Mouse (Mus musculus): ENCODE measurements around the gene Qdpr. TPM values are rescaled to one million over a fixed set of nuclear protein-coding genes. Genes with fewer than 3 reads are reported as not detected.

Qdpr gene
- polyA plus RNA-seq, 1 experiment from 2014 or later, result 84.0 TPM

DNA sequence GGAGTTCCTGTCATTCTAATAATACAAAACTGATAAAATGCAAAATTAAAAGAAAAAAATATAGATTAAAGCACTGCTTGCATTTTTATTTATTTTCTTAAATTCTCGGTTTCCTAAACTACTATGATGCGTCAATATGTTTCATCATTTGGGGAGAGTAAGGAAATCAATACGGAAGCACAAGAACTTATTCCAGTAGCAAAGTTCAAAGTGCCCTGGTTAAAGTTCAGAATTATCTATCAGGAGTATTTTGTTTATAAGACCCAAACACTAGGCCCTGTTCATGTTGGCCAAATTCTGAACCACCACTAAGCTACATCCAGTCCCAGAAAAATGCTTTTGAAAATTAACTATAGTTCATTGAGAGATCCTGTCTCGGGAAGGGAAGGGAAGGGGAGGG is 24.7 kb upstream of the Qdpr start:
- no peak overlapping the region for H3K27ac ChIP-seq (ENCODE audit: low read depth, low read length)
- no peak overlapping the region for H3K4me3 ChIP-seq (ENCODE audit: low read depth, low read length)

DNA sequence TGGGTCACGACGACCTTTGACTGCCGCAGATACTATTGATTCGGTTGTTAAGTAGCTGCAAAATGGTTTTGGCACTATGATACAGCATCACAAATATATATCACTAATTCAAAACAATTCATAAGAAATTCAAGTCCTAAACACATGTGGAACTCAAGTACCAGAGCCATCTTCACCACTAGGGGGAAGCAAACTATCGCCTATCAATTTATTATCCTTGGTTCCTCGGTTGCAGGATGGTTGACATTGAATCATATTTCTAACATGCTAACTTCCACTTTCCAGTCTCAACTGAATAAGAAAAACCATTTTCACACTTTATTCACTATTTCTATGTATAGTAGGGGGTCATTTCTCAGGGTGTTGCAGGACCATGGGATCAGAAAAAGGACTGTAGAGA is 24.2 kb upstream of the Qdpr start:
- Histone ChIP-seq H3K9me3 (replicated peaks; ENCODE audit: control insufficient read depth, low read length) (no peaks in the 10 kb centered on the region), H3K9ac (ENCODE audit: low read depth, low read length) (no peak overlapping the region), H3K27me3 (ENCODE audit: control insufficient read depth, insufficient read depth, low read length) (no peaks in the 10 kb centered on the region), H3K4me1 (ENCODE audit: control insufficient read depth, insufficient read depth, low read length) (no peaks in the 10 kb centered on the region), H3K4me3 (ENCODE audit: low read depth, low read length) (no peak overlapping the region), H3K36me3 (ENCODE audit: control insufficient read depth, insufficient read depth, low read length) (no peaks in the 10 kb centered on the region), H3K27ac (ENCODE audit: low read depth, low read length) (no peak overlapping the region), H3K4me2 (no peak overlapping the region)
- WGBS (ENCODE audit: insufficient replicate concordance), result 30% methylated on average over 6 of the region's 6 CpGs
- ATAC-seq (replicated peaks; ENCODE audit: insufficient number of reproducible peaks, low FRiP score, low TSS enrichment), result no peak

More for the DNA sequence above, 24.7 kb upstream of the Qdpr start:
- WGBS (ENCODE audit: insufficient replicate concordance), result 64% methylated on average over 3 of the region's 4 CpGs
- Histone ChIP-seq H3K9me3 (replicated peaks; ENCODE audit: control insufficient read depth, low read length) (no peaks in the 10 kb centered on the region), H3K36me3 (ENCODE audit: control insufficient read depth, insufficient read depth, low read length) (no peaks in the 10 kb centered on the region), H3K27me3 (ENCODE audit: control insufficient read depth, insufficient read depth, low read length) (no peaks in the 10 kb centered on the region), H3K4me1 (ENCODE audit: control insufficient read depth, insufficient read depth, low read length) (no peaks in the 10 kb centered on the region), H3K4me2 (no peak overlapping the region), H3K9ac (ENCODE audit: low read depth, low read length) (no peak overlapping the region)
- no peak for ATAC-seq (replicated peaks; ENCODE audit: insufficient number of reproducible peaks, low FRiP score, low TSS enrichment)

DNA sequence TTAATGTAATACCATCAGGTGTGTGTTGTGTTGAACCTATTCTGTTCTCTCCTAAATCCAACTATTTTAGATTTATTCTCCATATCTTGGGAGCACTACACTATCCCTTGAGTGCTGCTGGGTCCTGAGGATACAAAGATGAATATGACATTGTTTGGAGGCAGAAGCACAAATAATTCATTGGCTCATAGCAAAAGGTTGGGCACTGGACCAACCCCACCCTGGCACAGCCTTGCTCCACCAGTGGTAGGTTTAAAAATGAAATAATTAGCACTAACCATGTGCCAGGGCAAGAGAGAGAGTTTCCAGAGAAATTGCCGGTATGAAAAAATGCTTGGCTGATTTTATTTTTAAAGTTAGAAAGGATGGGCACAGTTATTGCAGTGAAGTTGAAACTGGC is 23.5 kb upstream of the Qdpr start:
- 90% methylated on average over 1 of the region's 1 CpGs for WGBS (ENCODE audit: insufficient replicate concordance)
- ATAC-seq (replicated peaks; ENCODE audit: insufficient number of reproducible peaks, low FRiP score, low TSS enrichment), result no peak
- no peak overlapping the region for H3K4me3 ChIP-seq (ENCODE audit: low read depth, low read length)

DNA sequence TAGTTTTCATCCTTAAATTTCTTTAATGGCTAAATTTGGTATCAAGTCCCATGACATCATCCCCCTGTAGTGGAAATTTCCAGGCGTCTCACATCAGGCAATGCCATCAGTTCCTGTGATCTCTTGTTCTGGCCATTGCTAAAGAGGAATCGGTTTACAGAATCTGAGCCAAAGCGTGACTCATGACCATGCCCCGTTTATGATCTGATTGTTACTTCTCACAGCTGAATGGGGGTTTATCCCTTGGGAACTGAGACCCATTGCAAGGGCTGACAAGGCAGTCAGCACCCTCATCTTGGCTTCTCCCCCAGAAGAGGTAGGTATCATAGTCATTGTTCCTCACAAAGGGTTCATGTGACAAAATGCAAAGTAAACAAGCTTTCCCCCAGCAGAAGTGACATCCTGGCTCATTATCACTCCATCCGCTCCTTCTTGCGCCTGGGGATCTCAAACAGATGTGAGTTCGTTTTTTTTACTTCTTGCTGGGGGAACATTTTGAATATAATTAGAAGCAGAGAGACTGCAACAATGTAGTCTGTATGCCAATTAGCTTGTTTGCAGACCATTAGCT is 22.9 kb upstream of the Qdpr start:
- no peak overlapping the region for H3K4me3 ChIP-seq (ENCODE audit: low read depth, low read length)
- no peak overlapping the region for H3K4me2 ChIP-seq
- H3K9ac ChIP-seq (ENCODE audit: low read depth, low read length), result no peak overlapping the region
- no peaks in the 10 kb centered on the region for H3K27me3 ChIP-seq (ENCODE audit: control insufficient read depth, insufficient read depth, low read length)
- H3K9me3 ChIP-seq (replicated peaks; ENCODE audit: control insufficient read depth, low read length), result no peaks in the 10 kb centered on the region
- H3K27ac ChIP-seq (ENCODE audit: low read depth, low read length), result no peak overlapping the region
- H3K4me1 ChIP-seq (ENCODE audit: control insufficient read depth, insufficient read depth, low read length), result no peaks in the 10 kb centered on the region
- no peak for ATAC-seq (replicated peaks; ENCODE audit: insufficient number of reproducible peaks, low FRiP score, low TSS enrichment)
- 27% methylated on average over 7 of the region's 7 CpGs for whole genome bisulfite sequencing (ENCODE audit: insufficient replicate concordance)
- H3K36me3 ChIP-seq (ENCODE audit: control insufficient read depth, insufficient read depth, low read length), result no peaks in the 10 kb centered on the region

More for the DNA sequence above, 23.5 kb upstream of the Qdpr start:
- no peak overlapping the region for H3K27ac ChIP-seq (ENCODE audit: low read depth, low read length)
- H3K4me2 ChIP-seq, result no peak overlapping the region
- H3K27me3 ChIP-seq (ENCODE audit: control insufficient read depth, insufficient read depth, low read length), result no peaks in the 10 kb centered on the region
- H3K4me1 ChIP-seq (ENCODE audit: control insufficient read depth, insufficient read depth, low read length), result no peaks in the 10 kb centered on the region
- no peak overlapping the region for H3K9ac ChIP-seq (ENCODE audit: low read depth, low read length)
- no peaks in the 10 kb centered on the region for H3K9me3 ChIP-seq (replicated peaks; ENCODE audit: control insufficient read depth, low read length)
- no peaks in the 10 kb centered on the region for H3K36me3 ChIP-seq (ENCODE audit: control insufficient read depth, insufficient read depth, low read length)

DNA sequence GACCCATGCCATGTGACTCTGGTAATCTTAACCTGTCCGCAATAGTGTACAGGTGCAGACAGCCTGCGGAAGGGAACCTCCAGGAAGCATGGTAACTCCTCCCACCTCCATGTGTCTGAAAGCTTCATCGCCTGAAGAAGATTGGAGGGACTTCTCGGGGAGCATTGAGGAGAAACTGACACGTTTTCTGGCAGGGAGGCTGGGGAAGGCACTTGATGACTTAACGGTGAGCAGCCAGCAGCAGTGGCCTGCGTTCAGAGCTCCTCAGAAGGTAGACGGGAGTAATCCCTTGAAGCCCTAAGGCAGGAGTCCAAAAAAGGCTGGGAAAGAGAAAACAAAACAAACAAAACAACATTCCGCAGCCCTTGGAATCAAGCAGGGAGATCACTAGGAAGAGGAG is 4.4 kb upstream of the Qdpr start:
- Histone ChIP-seq H3K27ac (ENCODE audit: low read depth, low read length) (no peak overlapping the region), H3K9me3 (replicated peaks; ENCODE audit: control insufficient read depth, low read length) (no peaks in the 10 kb centered on the region), H3K27me3 (ENCODE audit: control insufficient read depth, insufficient read depth, low read length) (no peaks in the 10 kb centered on the region), H3K36me3 (ENCODE audit: control insufficient read depth, insufficient read depth, low read length) (no peaks in the 10 kb centered on the region), H3K4me2 (no peak overlapping the region), H3K9ac (ENCODE audit: low read depth, low read length) (no peak overlapping the region), H3K4me3 (ENCODE audit: low read depth, low read length) (no peak overlapping the region), H3K4me1 (ENCODE audit: control insufficient read depth, insufficient read depth, low read length) (no peaks in the 10 kb centered on the region)
- ATAC-seq (replicated peaks; ENCODE audit: insufficient number of reproducible peaks, low FRiP score, low TSS enrichment), result no peak
- 35% methylated on average over 9 of the region's 9 CpGs for WGBS (ENCODE audit: insufficient replicate concordance)

DNA sequence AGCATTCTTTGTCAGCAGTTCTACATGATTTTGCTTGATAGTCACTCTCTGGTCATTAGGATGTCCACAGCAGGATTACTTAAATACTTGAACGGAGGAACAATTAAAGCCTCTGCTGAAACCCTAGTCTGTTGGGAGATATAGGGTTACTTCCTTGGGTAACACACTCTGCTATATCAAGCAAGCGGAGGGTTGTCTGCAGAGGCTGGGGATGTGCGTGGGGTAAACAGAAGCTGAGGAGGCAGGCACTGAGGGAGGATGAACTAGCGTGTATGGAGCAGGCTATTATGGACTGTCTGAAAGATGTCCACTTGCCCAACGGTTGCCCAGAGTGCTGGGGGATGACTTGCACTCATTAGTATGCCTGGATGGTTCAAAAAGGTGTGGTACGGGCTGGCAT is 3.4 kb upstream of the Qdpr start, which contains the start of gene Clrn2:
Clrn2 (plus strand) TSS at position 301 of the 400 bp plus-strand sequence.
- Histone ChIP-seq H3K4me3 (ENCODE audit: low read depth, low read length) (no peak within 1 kb of the TSS), H3K4me2 (no peak within 1 kb of the TSS), H3K27ac (ENCODE audit: low read depth, low read length) (no peak within 1 kb of the TSS), H3K27me3 (ENCODE audit: control insufficient read depth, insufficient read depth, low read length) (no peaks in the 10 kb centered on the region), H3K4me1 (ENCODE audit: control insufficient read depth, insufficient read depth, low read length) (peaks cover 8% of the 10 kb centered on the region), H3K36me3 (ENCODE audit: control insufficient read depth, insufficient read depth, low read length) (no peaks in the 10 kb centered on the region), H3K9me3 (replicated peaks; ENCODE audit: control insufficient read depth, low read length) (no peaks in the 10 kb centered on the region), H3K9ac (ENCODE audit: low read depth, low read length) (no peak within 1 kb of the TSS)
- 71% methylated on average over 6 of the region's 6 CpGs for WGBS (ENCODE audit: insufficient replicate concordance)
- no peak for ATAC-seq (replicated peaks; ENCODE audit: insufficient number of reproducible peaks, low FRiP score, low TSS enrichment)

DNA sequence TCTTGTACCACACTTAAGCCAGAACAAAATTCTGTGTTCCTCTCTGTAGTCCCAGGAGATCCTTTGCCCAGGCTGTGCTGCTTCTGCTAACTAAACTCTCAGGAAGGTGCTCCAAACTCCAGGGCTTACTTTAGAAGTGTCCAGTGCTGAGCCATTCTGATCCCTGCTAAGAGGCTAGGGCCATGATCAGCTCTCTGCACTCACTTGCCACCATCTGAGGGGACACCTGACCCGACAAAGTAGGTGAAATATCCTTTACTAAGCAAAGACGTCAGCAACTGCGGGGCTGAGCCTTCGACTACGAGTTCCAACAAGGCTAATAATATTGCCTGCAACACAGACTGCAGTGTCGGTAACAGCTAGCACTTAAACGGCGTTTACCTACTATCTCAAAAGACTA is 830 bp downstream of the Qdpr start:
- Histone ChIP-seq H3K9ac (ENCODE audit: low read depth, low read length) (peak overlapping the region; percentile 76), H3K9me3 (replicated peaks; ENCODE audit: control insufficient read depth, low read length) (no peaks in the 10 kb centered on the region), H3K4me3 (ENCODE audit: low read depth, low read length) (peak overlapping the region; percentile 75), H3K4me2 (peak overlapping the region; percentile 96), H3K27me3 (ENCODE audit: control insufficient read depth, insufficient read depth, low read length) (no peaks in the 10 kb centered on the region), H3K4me1 (ENCODE audit: control insufficient read depth, insufficient read depth, low read length) (peaks cover 8% of the 10 kb centered on the region), H3K36me3 (ENCODE audit: control insufficient read depth, insufficient read depth, low read length) (no peaks in the 10 kb centered on the region), H3K27ac (ENCODE audit: low read depth, low read length) (no peak overlapping the region)
- WGBS (ENCODE audit: insufficient replicate concordance), result 2% methylated on average over 8 of the region's 8 CpGs
- no peak for ATAC-seq (replicated peaks; ENCODE audit: insufficient number of reproducible peaks, low FRiP score, low TSS enrichment)

DNA sequence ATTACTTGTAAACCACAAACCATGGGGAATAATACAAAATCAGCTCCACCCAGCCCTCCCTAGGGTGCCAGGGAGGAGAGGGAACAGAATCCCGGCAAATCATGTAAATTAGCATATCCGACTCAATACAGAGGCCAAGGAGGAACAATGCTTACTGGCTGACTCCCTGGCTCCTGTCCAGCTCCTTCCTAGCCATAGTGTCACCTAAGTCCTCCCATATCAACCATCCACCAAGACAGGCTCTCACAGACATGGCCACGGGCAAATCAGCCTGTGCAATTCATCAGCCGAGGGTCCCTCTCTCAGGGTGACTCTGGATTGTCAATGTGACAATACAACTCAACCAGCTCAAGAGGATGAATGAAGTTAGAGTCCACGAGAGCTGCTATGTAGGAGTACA is 1.4 kb downstream of the Qdpr start:
- Histone ChIP-seq H3K9me3 (replicated peaks; ENCODE audit: control insufficient read depth, low read length) (no peaks in the 10 kb centered on the region), H3K36me3 (ENCODE audit: control insufficient read depth, insufficient read depth, low read length) (no peaks in the 10 kb centered on the region), H3K4me2 (peak overlapping the region; percentile 96), H3K4me3 (ENCODE audit: low read depth, low read length) (no peak overlapping the region), H3K27me3 (ENCODE audit: control insufficient read depth, insufficient read depth, low read length) (no peaks in the 10 kb centered on the region), H3K27ac (ENCODE audit: low read depth, low read length) (no peak overlapping the region), H3K9ac (ENCODE audit: low read depth, low read length) (no peak overlapping the region), H3K4me1 (ENCODE audit: control insufficient read depth, insufficient read depth, low read length) (peaks cover 8% of the 10 kb centered on the region)
- ATAC-seq (replicated peaks; ENCODE audit: insufficient number of reproducible peaks, low FRiP score, low TSS enrichment), result no peak
- 60% methylated on average over 5 of the region's 5 CpGs for WGBS (ENCODE audit: insufficient replicate concordance)

DNA sequence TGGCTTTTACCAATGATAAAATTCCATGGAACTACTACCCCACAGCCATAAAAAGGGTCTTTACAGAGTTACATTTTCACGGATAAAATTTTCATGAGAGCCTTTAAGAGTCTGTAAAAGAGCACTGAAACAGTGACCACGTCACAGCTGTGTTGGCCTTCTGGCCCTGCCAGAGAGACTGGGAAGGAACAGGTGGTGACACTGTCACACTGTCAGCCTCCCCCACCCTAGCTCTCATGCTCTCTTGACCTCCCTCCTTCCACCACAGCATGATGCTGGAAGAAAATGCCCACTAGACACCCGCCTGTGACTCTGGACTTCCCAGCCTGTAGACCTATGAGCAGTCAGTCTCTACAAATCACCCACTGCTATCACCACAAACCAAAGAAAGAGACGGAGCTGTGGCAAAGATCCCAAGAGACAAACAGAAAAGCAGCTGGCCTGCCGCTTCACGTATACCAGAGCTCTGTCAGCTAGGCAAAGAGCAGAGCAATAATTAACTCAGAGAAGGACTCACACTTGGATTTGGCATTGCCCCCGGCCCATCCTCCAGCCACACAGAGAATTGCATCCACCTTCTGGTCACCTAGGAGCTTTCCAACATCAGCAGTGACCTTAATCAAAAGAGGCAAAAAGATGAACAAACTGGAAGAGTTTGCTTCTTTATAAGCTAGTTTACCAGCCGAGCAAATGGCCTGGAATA is 5.8 kb downstream of the Qdpr start:
- H3K4me1 ChIP-seq (ENCODE audit: control insufficient read depth, insufficient read depth, low read length), result peaks cover 7% of the 10 kb centered on the region
- H3K4me3 ChIP-seq (ENCODE audit: low read depth, low read length), result no peak overlapping the region
- ATAC-seq (replicated peaks; ENCODE audit: insufficient number of reproducible peaks, low FRiP score, low TSS enrichment), result no peak
- no peaks in the 10 kb centered on the region for H3K36me3 ChIP-seq (ENCODE audit: control insufficient read depth, insufficient read depth, low read length)
- no peaks in the 10 kb centered on the region for H3K27me3 ChIP-seq (ENCODE audit: control insufficient read depth, insufficient read depth, low read length)
- no peaks in the 10 kb centered on the region for H3K9me3 ChIP-seq (replicated peaks; ENCODE audit: control insufficient read depth, low read length)
- WGBS (ENCODE audit: insufficient replicate concordance), result 87% methylated on average over 8 of the region's 8 CpGs
- no peak overlapping the region for H3K4me2 ChIP-seq
- H3K27ac ChIP-seq (ENCODE audit: low read depth, low read length), result no peak overlapping the region
- H3K9ac ChIP-seq (ENCODE audit: low read depth, low read length), result no peak overlapping the region
